Mouse (Mus musculus): ENCODE results near the gene Nbeal2.

DNA sequence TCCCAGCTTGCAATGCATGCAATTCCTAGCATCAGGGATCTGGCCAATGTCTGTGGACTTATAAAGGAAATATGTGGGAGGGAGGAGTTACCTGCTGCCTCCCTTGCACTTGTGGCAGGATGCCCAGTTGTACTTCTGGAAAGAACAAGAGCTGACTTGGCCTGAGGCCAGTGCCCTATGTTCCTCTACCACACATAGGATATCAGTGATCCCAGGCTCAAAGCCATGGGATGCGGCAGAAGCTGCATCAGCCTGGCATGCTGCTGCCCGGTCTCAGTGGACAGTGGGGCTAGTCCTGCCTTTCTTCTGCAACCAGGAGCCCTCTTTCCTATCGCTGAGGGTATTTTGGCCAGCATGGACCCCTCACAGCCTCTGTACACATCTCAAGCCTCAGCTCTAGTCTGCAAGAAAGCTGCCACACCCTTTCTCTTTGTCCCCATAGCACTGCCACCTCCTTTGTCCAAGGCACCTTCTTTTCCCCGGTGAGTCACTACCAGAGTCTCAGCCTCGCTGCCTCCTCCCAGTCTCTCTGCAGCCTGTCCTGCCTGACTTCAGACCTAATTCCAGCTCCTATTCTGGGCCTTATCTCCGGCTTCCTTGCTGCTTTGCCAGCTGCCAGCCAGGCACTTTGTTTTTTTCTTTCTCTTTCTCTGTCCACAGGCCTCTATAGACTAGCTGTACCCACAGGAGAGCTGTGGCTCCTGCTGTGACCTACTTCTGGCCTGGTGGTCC is 30.3 kb upstream of the Nbeal2 start:
- TF ChIP-seq CTCF (conservative IDR thresholded peaks at IDR 0.05 in 1 of 2, IDR thresholded peaks at IDR 0.05 in 1 of 2; ENCODE audit: low read depth in 2 of 2, low read length in 2 of 2) (no peak), E2F4 (IDR thresholded peaks at IDR 0.05; ENCODE audit: insufficient replicate concordance, low read depth, low read length) (no peak), POLR2A (IDR thresholded peaks at IDR 0.05; ENCODE audit: low read depth, low read length) (no peak)
